Mouse (Mus musculus) liver, postnatal 0 days (tissue): ENCODE data around the gene Gtf2ird2.

Experiments
- CTCF ChIP-seq: sonication (generic); IDR thresholded peaks from 2 replicates; pipeline ENCODE4 v1.5.1; 2016; ENCODE audit warnings: antibody characterized with exemption, low read depth
- EP300 ChIP-seq: IDR thresholded peaks from 2 replicates; pipeline ENCODE4 v1.6.1; 2016; ENCODE audit warnings: antibody characterized with exemption, low read depth, mild to moderate bottlenecking

DNA sequence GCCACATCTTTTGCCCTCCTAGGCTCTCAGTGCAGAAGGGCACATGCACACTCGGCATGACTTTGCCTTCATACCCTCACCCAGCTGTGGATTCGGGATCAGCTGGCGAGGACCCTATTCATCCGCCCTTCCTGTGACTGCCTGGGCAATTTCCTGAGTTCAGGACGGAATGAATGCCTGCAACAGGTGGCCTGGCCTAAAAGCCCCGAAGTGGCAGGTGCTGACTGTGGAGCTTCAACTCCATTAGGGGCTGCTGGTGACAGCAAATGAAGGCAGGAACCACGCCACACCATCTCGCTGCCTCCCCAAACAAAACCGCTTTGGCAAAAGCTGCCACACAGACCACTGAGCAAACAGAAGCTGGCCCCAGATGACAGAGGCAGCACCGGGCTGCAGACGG is 31.9 kb upstream of the Gtf2ird2 start:
- TF ChIP-seq EP300 (no peak), CTCF (no peak)
